Mouse (Mus musculus) liver, embryonic 14.5 days (tissue): Measurements from ENCODE around the gene Actn4.

ENCODE experiments used
- CTCF ChIP-seq: IDR thresholded peaks from 2 replicates; pipeline ENCODE4 v1.5.1; 2016; ENCODE audit warnings: antibody characterized with exemption, low read depth, control low read depth
- EP300 ChIP-seq: IDR thresholded peaks from 2 replicates; pipeline ENCODE4 v1.6.1; 2016; ENCODE audit warnings: antibody characterized with exemption, low read depth

- TF ChIP-seq CTCF = no peak
- TF ChIP-seq EP300 = no peak
These were observed 12.8 kb downstream of the Actn4 start for GRCm38 (mm10) chr7:28949298-28949697.
